Mouse (Mus musculus) limb, embryonic 12.5 days (tissue): ENCODE results near the gene Map4k2. TPM values are rescaled to one million over a fixed set of nuclear protein-coding genes. Genes with fewer than 3 reads are reported as not detected.
"Not testable (repeated sequence)": the region's sequence is repeated elsewhere in the genome, so short reads cannot be mapped to it uniquely, and the experiment has no call there.

Source experiments
- ATAC-seq: fragments of 200-750 bp; cut with Nextera tagmentation; 2 replicates; pipeline ENCODE4 v1.8.0; 2017; ENCODE audit warnings: low read depth, moderate TSS enrichment; ENCODE audit not compliant: insufficient number of reproducible peaks, insufficient read depth, low FRiP score, low TSS enrichment
- H3K27ac ChIP-seq: fragments of 300-500 bp; sonication (generic); 2 replicates; pipeline ENCODE4 v1.5.1; 2016; ENCODE audit warnings: mild to moderate bottlenecking, moderate library complexity
- H3K27me3 ChIP-seq: fragments of 300-500 bp; sonication (generic); 2 replicates; pipeline ENCODE4 v1.6.1; 2016; ENCODE audit warnings: mild to moderate bottlenecking, moderate library complexity
- H3K36me3 ChIP-seq: fragments of 300-500 bp; sonication (generic); 2 replicates; pipeline ENCODE4 v1.6.1; 2016; ENCODE audit warnings: mild to moderate bottlenecking, moderate library complexity
- H3K4me1 ChIP-seq: fragments of 300-500 bp; sonication (generic); replicated peaks from 2 replicates; pipeline ENCODE4 v1.6.1; 2016
- H3K4me2 ChIP-seq: fragments of 300-500 bp; sonication (generic); 2 replicates; pipeline ENCODE4 v1.6.1; 2016; ENCODE audit warnings: mild to moderate bottlenecking, moderate library complexity
- H3K4me3 ChIP-seq: fragments of 300-500 bp; sonication (generic); replicated peaks from 2 replicates; pipeline ENCODE4 v1.5.1; 2016; ENCODE audit warnings: mild to moderate bottlenecking
- H3K9ac ChIP-seq: fragments of 300-500 bp; sonication (generic); replicated peaks from 2 replicates; pipeline ENCODE4 v1.6.1; 2016; ENCODE audit warnings: mild to moderate bottlenecking, moderate library complexity
- H3K9me3 ChIP-seq: fragments of 300-500 bp; sonication (generic); 2 replicates; pipeline ENCODE4 v1.6.1; 2016; ENCODE audit warnings: mild to moderate bottlenecking, moderate library complexity
- WGBS: fragments of 180-500 bp; shearing (Covaris S2); methylation state at CpG from one replicate; pipeline ENCODE4 v1.1.7; 2016; 5-methylcytosine and 5-hydroxymethylcytosine counted together
- polyA plus RNA-seq: library from polyadenylated mRNA; unstranded; fragments of >200 nt; fragmentation: Nextera tagmentation; extraction: Ambion mirVana; gene quantifications from 2 replicates; pipeline ENCODE4 v1.2.1, GENCODE M21; 2016

The Map4k2 gene
- polyA plus RNA-seq, 1 experiment from 2014 or later: 13.5 TPM

DNA sequence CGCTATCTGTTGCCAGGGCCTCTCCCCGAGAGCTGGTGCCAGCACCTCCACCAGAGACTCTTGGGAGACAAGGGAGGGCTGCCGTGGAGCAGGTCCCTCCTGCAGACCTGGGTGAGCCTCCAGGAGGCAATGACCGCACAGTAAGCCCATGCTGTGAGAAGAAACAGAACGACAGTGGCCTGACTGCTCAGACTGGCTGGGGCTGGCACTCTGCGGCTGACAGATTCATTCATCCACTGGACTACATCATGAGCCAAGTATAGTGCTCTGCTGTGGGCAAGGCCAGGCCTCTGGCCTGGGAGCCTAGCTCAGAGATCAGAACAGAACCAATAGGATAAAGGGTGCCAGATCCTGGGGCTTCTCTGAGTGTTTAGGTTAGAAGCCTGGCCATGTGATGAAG, 37.1 kb upstream of the Map4k2 start:
- Histone ChIP-seq H3K4me1 (peaks cover 19% of the 10 kb centered on the region), H3K9me3 (no peaks in the 10 kb centered on the region), H3K27ac (peak overlapping the region; percentile 82; the same call in 1 of the 2 replicates), H3K4me2 (no peak overlapping the region), H3K36me3 (peaks cover 29% of the 10 kb centered on the region), H3K4me3 (no peak overlapping the region), H3K9ac (no peak overlapping the region), H3K27me3 (no peaks in the 10 kb centered on the region)
- no peak for ATAC-seq
- 78% methylated on average over 6 of the region's 6 CpGs for WGBS

- no peaks in the 10 kb centered on the region for H3K9me3 ChIP-seq
- H3K27me3 ChIP-seq: no peaks in the 10 kb centered on the region
- 0 out of 2 replicates have a peak overlapping the region, but pooled peaks have one; percentile 0 for H3K27ac ChIP-seq
- 0 out of 2 replicates have a peak, but pooled peaks have one; percentile 11 for ATAC-seq
- H3K9ac ChIP-seq: no peak overlapping the region
- H3K4me1 ChIP-seq: peaks cover 19% of the 10 kb centered on the region
- WGBS: 20% methylated on average over 5 of the region's 5 CpGs
- H3K36me3 ChIP-seq: peaks cover 18% of the 10 kb centered on the region
- H3K4me2 ChIP-seq: no peak overlapping the region
- H3K4me3 ChIP-seq: no peak overlapping the region
Observed at GRCm38 (mm10) chr19:6304787-6305516, 36.0 kb upstream of the Map4k2 start.

GRCm38 (mm10) chr19:6305517-6306115, 35.3 kb upstream of the Map4k2 start:
- Histone ChIP-seq H3K4me1 (peaks cover 19% of the 10 kb centered on the region), H3K4me2 (peak overlapping the region; percentile 79), H3K9ac (peak overlapping the region; percentile 61), H3K9me3 (no peaks in the 10 kb centered on the region), H3K36me3 (peaks cover 17% of the 10 kb centered on the region; the same call in 1 of the 2 replicates), H3K4me3 (peak overlapping the region; percentile 76), H3K27me3 (no peaks in the 10 kb centered on the region), H3K27ac (peak overlapping the region; percentile 75; the same call in 1 of the 2 replicates)
- 51% methylated on average over 8 of the region's 8 CpGs for WGBS
- no peak for ATAC-seq

- 2% methylated on average over 37 of the region's 38 CpGs for WGBS
- peak within 1 kb of the TSS; percentile 75; the same call in 1 of the 2 replicates for H3K27ac ChIP-seq
Observed at GRCm38 (mm10) chr19:6306137-6306551, 34.8 kb upstream of the Map4k2 start, which contains the start of gene Cdc42bpg. TSS of gene Cdc42bpg (plus strand) at chr19:6306456.

GRCm38 (mm10) chr19:6306586-6306985, 34.3 kb upstream of the Map4k2 start:
- peaks cover 19% of the 10 kb centered on the region; the same call in 1 of the 2 replicates for H3K36me3 ChIP-seq
- H3K4me3 ChIP-seq: peak overlapping the region; percentile 76
- H3K27ac ChIP-seq: peak overlapping the region; percentile 53; the same call in 1 of the 2 replicates
- H3K27me3 ChIP-seq: no peaks in the 10 kb centered on the region
- peak overlapping the region; percentile 61 for H3K9ac ChIP-seq
- no peaks in the 10 kb centered on the region for H3K9me3 ChIP-seq
- H3K4me2 ChIP-seq: peak overlapping the region; percentile 79
- WGBS: 2% methylated on average over 33 of the region's 34 CpGs
- peak; percentile 49 for ATAC-seq
- peaks cover 19% of the 10 kb centered on the region for H3K4me1 ChIP-seq

More at GRCm38 (mm10) chr19:6306137-6306551, 34.8 kb upstream of the Map4k2 start, which contains the start of gene Cdc42bpg:
- Histone ChIP-seq H3K9ac (peak within 1 kb of the TSS; percentile 61), H3K27me3 (no peaks in the 10 kb centered on the region), H3K9me3 (no peaks in the 10 kb centered on the region), H3K4me2 (peak within 1 kb of the TSS; percentile 79), H3K4me3 (peak within 1 kb of the TSS; percentile 76), H3K36me3 (peaks cover 19% of the 10 kb centered on the region; the same call in 1 of the 2 replicates), H3K4me1 (peaks cover 19% of the 10 kb centered on the region)
- peak; percentile 73 for ATAC-seq

DNA sequence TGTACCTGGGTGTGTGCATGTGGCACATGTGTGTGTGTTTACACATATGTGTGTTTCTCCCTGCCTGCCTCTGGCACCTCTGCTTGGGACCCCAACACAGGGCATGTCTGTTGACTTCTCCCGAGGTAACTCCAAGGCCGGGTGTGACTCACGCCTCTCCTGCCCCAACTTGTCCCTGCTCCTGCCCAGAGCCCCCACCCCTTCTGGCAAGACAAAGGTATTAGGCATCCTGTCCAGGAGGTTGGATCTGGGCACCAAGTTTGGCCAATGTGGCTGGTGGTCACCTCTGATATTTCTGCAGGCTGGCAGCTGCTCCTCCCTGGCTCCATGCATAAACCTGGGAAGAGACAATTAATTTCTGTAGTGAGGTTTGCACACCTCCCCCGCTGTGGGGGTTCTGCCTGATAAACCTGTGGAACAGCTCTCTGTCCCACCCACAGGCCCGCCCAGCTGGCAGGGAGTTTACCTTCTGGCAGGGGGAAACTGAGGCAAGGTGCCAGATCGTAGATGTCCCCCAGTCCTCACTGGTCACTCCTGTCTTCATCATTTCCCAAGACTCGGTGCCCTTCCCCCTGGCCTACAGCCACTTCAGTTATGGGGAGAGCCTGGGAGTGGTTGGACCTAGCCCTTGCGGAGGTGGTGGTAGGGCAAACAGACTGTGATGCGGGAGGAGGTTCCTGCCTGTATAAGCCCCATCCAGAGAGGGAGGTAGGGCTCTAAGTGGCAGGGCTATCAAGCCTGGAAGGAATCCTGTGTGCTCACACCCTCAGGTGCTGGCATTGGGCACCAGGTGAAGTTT, 33.0 kb upstream of the Map4k2 start:
- Histone ChIP-seq H3K4me2 (peak overlapping the region; percentile 79), H3K4me1 (peaks cover 10% of the 10 kb centered on the region), H3K36me3 (peaks cover 24% of the 10 kb centered on the region), H3K27ac (no peak overlapping the region), H3K27me3 (no peaks in the 10 kb centered on the region), H3K4me3 (no peak overlapping the region; the same call in 1 of the 2 replicates), H3K9ac (peak overlapping the region; percentile 8; the same call in 1 of the 2 replicates), H3K9me3 (no peaks in the 10 kb centered on the region)
- 76% methylated on average over 9 of the region's 9 CpGs for WGBS
- ATAC-seq: no peak

- no peak overlapping the region for H3K27ac ChIP-seq
- no peak overlapping the region for H3K9ac ChIP-seq
- H3K27me3 ChIP-seq: no peaks in the 10 kb centered on the region
- 86% methylated on average over 5 of the region's 5 CpGs for WGBS
- H3K4me2 ChIP-seq: no peak overlapping the region
- peaks cover 46% of the 10 kb centered on the region for H3K36me3 ChIP-seq
- no peaks in the 10 kb centered on the region for H3K9me3 ChIP-seq
- H3K4me1 ChIP-seq: peaks cover 5% of the 10 kb centered on the region; the same call in 1 of the 2 replicates
- H3K4me3 ChIP-seq: no peak overlapping the region
- ATAC-seq: no peak
Observed at GRCm38 (mm10) chr19:6310181-6310580, 30.8 kb upstream of the Map4k2 start.

- not testable (repeated sequence) for H3K27me3 ChIP-seq, H3K9ac ChIP-seq, H3K27ac ChIP-seq, H3K4me2 ChIP-seq, H3K9me3 ChIP-seq, H3K4me3 ChIP-seq, ATAC-seq, H3K4me1 ChIP-seq
- H3K36me3 ChIP-seq: peaks cover 62% of the 10 kb centered on the region
- 87% methylated on average over 3 of the region's 3 CpGs for WGBS
Observed at GRCm38 (mm10) chr19:6311783-6312182, 29.2 kb upstream of the Map4k2 start.

DNA sequence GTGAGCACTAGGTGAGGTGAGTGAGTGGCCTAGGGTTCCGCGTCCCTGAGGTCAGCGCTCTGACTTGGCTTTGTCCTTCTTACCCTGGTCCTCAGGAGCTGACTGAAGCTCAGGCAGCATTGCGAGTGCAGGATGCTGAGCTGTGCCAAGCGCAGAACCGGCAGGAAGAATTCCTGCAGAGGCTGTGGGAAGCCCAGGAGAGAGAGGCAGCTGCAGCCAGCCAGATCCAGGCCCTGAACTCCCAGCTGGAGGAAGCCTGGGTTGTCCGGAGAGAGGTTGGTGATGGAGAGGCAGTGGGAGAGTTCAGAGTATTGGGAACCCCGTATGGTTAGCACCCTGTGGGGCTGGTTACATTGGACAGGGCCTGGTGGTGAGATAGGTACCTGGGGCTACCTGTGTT, 27.1 kb upstream of the Map4k2 start:
- 91% methylated on average over 8 of the region's 8 CpGs for WGBS
- H3K9ac ChIP-seq: peak overlapping the region; percentile 23; the same call in 1 of the 2 replicates

DNA sequence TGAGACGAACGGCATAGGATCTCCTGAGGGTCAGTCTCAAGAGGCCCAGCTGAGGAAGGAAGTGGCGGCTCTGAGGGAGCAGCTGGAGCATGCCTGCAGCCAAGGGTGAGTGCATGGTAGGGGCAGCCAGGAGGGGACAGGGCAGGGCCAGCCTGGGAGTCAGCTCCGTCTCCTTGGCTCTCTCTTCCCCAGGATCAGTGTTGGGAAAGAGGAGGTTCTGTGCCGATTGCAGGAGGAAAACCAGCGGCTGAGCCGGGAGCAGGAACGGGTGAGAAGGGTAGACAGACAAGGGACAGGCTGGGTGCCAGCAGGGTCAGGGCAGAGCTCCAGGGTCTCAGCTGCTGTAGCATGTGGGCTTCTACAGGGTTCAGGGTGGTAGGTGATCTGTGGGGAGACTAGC, 26.4 kb upstream of the Map4k2 start:
- H3K4me3 ChIP-seq: no peak overlapping the region
- no peak for ATAC-seq
- peaks cover 90% of the 10 kb centered on the region for H3K36me3 ChIP-seq
- H3K9ac ChIP-seq: 0 out of 2 replicates have a peak overlapping the region, but pooled peaks have one; percentile 31
- no peak overlapping the region for H3K4me2 ChIP-seq
- H3K27me3 ChIP-seq: no peaks in the 10 kb centered on the region
- no peaks in the 10 kb centered on the region for H3K9me3 ChIP-seq
- H3K27ac ChIP-seq: no peak overlapping the region
- WGBS: 79% methylated on average over 8 of the region's 8 CpGs
- no peaks in the 10 kb centered on the region for H3K4me1 ChIP-seq

More for the DNA sequence above, 27.1 kb upstream of the Map4k2 start:
- peaks cover 82% of the 10 kb centered on the region for H3K36me3 ChIP-seq
- no peaks in the 10 kb centered on the region for H3K27me3 ChIP-seq
- H3K27ac ChIP-seq: no peak overlapping the region
- no peaks in the 10 kb centered on the region for H3K4me1 ChIP-seq
- H3K4me3 ChIP-seq: no peak overlapping the region
- no peak overlapping the region for H3K4me2 ChIP-seq
- no peaks in the 10 kb centered on the region for H3K9me3 ChIP-seq
- ATAC-seq: no peak
